Mouse (Mus musculus): Measurements from ENCODE around the gene Nfkbil1. TPM values are rescaled to one million over a fixed set of nuclear protein-coding genes. Genes with fewer than 3 reads are reported as not detected.

Nfkbil1 gene
- polyA plus RNA-seq (2014; fragmentation: Nextera tagmentation; extraction: Ambion mirVana) = 3.8 and 7.3 TPM in 2 replicates

DNA sequence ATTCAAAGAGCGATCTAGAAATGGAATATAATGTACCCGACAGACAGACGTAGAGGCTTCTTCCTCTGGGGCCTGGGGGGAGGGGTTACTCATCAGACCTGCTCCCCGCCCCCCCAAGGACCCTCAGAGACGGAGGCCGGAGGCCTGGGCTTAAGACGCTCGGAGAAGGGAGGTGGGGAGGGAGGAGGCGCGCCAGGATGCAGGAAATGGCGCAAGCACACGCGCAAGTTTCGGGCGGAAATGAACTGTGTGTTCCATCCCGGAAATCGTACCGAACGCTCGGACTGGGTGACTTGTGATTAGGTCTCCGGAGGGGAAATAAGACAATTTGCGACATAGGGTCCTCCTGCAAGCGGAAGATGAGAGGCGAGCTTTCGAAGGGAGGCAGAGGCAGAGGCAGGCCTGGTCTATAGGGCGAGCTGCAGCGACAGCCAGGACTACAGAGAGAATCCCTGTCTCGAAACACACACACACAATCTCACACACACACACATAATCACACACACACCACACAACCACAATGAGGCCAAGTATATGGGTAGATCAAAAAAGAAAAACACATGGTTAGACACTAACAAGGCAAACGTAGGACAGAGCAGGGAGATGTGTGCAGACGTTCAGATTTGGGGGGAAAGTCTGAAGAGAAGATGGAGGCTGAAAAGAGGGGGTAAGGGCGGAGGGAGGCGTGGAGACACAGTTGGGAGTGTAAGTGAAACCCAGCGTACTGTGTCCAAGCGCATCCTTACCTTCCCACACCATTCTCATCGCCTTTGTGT lies at the start of gene Nfkbil1:
Gene Nfkbil1, minus strand, starts transcription at position 179 of the 776 bp plus-strand sequence.
- no peaks in the 10 kb centered on the region for H3K9me3 ChIP-seq (ENCODE audit: control insufficient read depth, low read length)
- WGBS = under 1% methylated on average over 35 of the region's 35 CpGs
- H3K4me2 ChIP-seq (ENCODE audit: low read length) = peak within 1 kb of the TSS; percentile 91
- no peaks in the 10 kb centered on the region for H3K27me3 ChIP-seq (ENCODE audit: control insufficient read depth, insufficient read depth, low read length)
- peaks cover 13% of the 10 kb centered on the region for H3K36me3 ChIP-seq (ENCODE audit: control insufficient read depth, insufficient read depth, low read length)
- DNase-seq (peak; percentile 96), ATAC-seq (ENCODE audit: low FRiP score, low TSS enrichment) (peak; percentile 77)
- peaks cover 20% of the 10 kb centered on the region for H3K4me1 ChIP-seq (ENCODE audit: control insufficient read depth, insufficient read depth, low read length)
- H3K9ac ChIP-seq (replicated peaks; ENCODE audit: low read length) = peak within 1 kb of the TSS; percentile 74
- H3K4me3 ChIP-seq (replicated peaks; ENCODE audit: low read depth, low read length) = peak within 1 kb of the TSS; percentile 52
- peak within 1 kb of the TSS; percentile 88 for H3K27ac ChIP-seq (replicated peaks; ENCODE audit: low read depth, low read length)

DNA sequence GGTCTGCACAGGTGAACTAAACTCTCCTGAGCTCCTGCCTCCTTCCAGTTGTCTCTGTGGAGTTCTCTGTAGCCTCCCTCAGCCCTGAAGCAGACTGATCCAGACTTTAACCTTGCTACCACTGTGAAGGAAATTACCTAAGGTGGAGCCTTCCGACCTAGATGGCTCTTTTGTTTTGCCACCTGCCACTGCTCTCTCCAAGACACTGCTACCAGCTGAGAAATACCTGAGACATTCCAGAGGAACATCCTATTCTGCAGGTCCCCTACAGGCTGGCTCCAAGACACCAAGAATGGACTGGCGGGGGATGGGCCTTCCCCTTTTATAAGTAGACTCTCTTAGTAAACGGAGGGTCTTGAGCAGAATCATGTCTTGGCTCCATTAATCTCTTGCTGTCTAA lies 44.7 kb upstream of the Nfkbil1 start:
- H3K27me3 ChIP-seq (ENCODE audit: control insufficient read depth, insufficient read depth, low read length) = peaks cover 10% of the 10 kb centered on the region; the same call in 1 of the 2 replicates
- H3K4me3 ChIP-seq (replicated peaks; ENCODE audit: low read depth, low read length) = no peak overlapping the region
- no peak for DNase-seq
- no peak overlapping the region for H3K27ac ChIP-seq (replicated peaks; ENCODE audit: low read depth, low read length)
- H3K9ac ChIP-seq (replicated peaks; ENCODE audit: low read length) = no peak overlapping the region
- no peaks in the 10 kb centered on the region for H3K36me3 ChIP-seq (ENCODE audit: control insufficient read depth, insufficient read depth, low read length)
- no peak overlapping the region for H3K4me2 ChIP-seq (ENCODE audit: low read length)
- WGBS = 79% methylated on average over 3 of the region's 3 CpGs
- H3K9me3 ChIP-seq (ENCODE audit: control insufficient read depth, low read length) = no peaks in the 10 kb centered on the region
- H3K4me1 ChIP-seq (ENCODE audit: control insufficient read depth, insufficient read depth, low read length) = no peaks in the 10 kb centered on the region
- ATAC-seq (ENCODE audit: low FRiP score, low TSS enrichment) = no peak

DNA sequence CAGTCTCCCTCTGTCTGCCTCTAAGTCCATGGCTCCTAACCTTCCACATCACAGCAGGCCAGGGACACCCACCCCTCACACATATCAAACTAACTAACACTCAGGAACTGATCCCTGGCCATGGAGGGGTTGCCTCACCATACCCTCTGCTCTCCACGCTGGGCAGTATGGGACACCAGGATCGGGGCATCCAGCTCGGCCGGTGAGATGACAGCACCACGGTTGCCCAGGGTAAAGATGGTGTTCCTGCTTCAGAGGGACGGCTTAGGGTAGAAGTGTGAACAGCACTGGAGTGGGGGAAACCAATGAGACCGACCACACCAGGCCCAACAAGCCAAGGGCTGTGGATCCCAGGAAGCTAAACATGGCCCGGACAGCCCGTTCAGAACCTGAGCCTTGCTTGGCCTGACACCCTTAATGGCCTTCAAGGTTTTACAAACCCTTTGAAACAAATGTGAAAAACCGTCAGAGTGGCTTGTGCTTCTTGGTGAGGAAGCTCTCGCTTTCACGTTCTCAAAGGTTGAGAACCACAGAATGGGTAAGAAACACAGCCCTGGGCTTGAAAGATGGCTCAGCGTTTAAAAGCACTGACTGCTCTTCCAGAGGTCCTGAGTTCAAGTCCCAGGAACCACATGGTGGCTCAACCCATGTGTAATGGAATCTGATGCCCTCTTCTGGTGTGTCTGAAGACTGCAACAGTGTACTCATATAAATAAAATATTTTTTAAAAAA lies 43.5 kb upstream of the Nfkbil1 start:
- DNase-seq (no peak), ATAC-seq (ENCODE audit: low FRiP score, low TSS enrichment) (no peak)
- no peak overlapping the region for H3K9ac ChIP-seq (replicated peaks; ENCODE audit: low read length)
- H3K4me1 ChIP-seq (ENCODE audit: control insufficient read depth, insufficient read depth, low read length) = no peaks in the 10 kb centered on the region
- H3K36me3 ChIP-seq (ENCODE audit: control insufficient read depth, insufficient read depth, low read length) = no peaks in the 10 kb centered on the region
- no peak overlapping the region for H3K4me2 ChIP-seq (ENCODE audit: low read length)
- no peaks in the 10 kb centered on the region for H3K9me3 ChIP-seq (ENCODE audit: control insufficient read depth, low read length)
- no peak overlapping the region for H3K27ac ChIP-seq (replicated peaks; ENCODE audit: low read depth, low read length)
- peaks cover 10% of the 10 kb centered on the region; the same call in 1 of the 2 replicates for H3K27me3 ChIP-seq (ENCODE audit: control insufficient read depth, insufficient read depth, low read length)
- 93% methylated on average over 13 of the region's 13 CpGs for WGBS
- no peak overlapping the region for H3K4me3 ChIP-seq (replicated peaks; ENCODE audit: low read depth, low read length)

DNA sequence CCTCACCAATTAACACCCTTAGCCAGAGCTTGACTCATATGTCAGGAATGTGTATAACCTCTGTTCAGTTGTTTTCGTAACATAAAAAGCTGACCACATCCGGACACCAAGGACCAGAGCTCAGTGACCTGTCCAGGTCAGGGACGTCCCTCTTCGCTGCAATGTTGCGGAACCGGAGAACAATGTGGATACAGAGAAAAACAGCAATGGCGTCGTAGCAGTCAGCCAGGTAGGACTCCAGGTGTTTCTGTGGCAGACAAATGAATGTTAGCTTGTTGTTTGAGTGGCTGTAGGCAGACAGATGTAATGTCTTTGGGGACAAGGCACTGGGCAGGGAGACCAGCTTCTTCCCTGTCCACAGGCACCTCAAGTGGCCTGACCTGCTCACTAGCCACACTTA lies 42.5 kb upstream of the Nfkbil1 start:
- Histone ChIP-seq H3K9ac (replicated peaks; ENCODE audit: low read length) (no peak overlapping the region), H3K27me3 (ENCODE audit: control insufficient read depth, insufficient read depth, low read length) (peaks cover 10% of the 10 kb centered on the region; the same call in 1 of the 2 replicates), H3K36me3 (ENCODE audit: control insufficient read depth, insufficient read depth, low read length) (no peaks in the 10 kb centered on the region), H3K4me2 (ENCODE audit: low read length) (no peak overlapping the region), H3K9me3 (ENCODE audit: control insufficient read depth, low read length) (no peaks in the 10 kb centered on the region), H3K4me3 (replicated peaks; ENCODE audit: low read depth, low read length) (no peak overlapping the region), H3K27ac (replicated peaks; ENCODE audit: low read depth, low read length) (no peak overlapping the region), H3K4me1 (ENCODE audit: control insufficient read depth, insufficient read depth, low read length) (no peaks in the 10 kb centered on the region)
- ATAC-seq (ENCODE audit: low FRiP score, low TSS enrichment) = no peak
- 88% methylated on average over 8 of the region's 8 CpGs for WGBS
- no peak for DNase-seq

DNA sequence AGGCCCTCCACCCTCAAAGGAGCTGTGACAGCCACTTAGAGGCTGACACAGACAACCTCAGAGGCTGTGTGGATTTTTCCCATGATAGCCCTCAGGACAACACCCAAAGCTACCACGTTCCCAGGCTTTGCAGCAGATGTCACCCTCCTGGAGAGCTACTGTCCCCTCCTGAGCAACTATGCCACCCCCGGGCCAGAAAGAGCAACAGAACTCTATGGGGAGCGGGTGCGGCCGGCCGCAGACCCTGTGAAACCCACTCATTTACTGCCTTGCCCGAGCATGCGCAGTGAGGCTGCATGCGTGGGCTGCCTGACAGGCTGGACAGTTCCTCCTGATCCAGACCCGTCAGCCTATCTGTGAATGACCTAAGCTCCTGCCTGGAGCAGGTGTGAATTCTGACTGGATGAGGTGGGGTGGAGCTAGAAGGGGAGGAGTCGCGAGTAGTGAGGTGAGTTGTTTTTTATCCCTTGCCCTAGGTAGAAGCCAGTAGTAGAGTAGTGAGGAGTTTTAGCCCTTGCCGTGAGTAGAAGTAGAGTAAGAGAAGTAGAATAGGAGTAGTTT lies 40.8 kb upstream of the Nfkbil1 start:
- Histone ChIP-seq H3K4me3 (replicated peaks; ENCODE audit: low read depth, low read length) (0 out of 2 replicates have a peak overlapping the region, but pooled peaks have one; percentile 3), H3K9me3 (ENCODE audit: control insufficient read depth, low read length) (no peaks in the 10 kb centered on the region), H3K9ac (replicated peaks; ENCODE audit: low read length) (no peak overlapping the region), H3K27me3 (ENCODE audit: control insufficient read depth, insufficient read depth, low read length) (peaks cover 10% of the 10 kb centered on the region; the same call in 1 of the 2 replicates), H3K4me1 (ENCODE audit: control insufficient read depth, insufficient read depth, low read length) (no peaks in the 10 kb centered on the region), H3K27ac (replicated peaks; ENCODE audit: low read depth, low read length) (no peak overlapping the region), H3K36me3 (ENCODE audit: control insufficient read depth, insufficient read depth, low read length) (no peaks in the 10 kb centered on the region), H3K4me2 (ENCODE audit: low read length) (peak overlapping the region; percentile 30; the same call in 1 of the 2 replicates)
- WGBS = 22% methylated on average over 13 of the region's 13 CpGs
- ATAC-seq (ENCODE audit: low FRiP score, low TSS enrichment) (no peak), DNase-seq (no peak)

DNA sequence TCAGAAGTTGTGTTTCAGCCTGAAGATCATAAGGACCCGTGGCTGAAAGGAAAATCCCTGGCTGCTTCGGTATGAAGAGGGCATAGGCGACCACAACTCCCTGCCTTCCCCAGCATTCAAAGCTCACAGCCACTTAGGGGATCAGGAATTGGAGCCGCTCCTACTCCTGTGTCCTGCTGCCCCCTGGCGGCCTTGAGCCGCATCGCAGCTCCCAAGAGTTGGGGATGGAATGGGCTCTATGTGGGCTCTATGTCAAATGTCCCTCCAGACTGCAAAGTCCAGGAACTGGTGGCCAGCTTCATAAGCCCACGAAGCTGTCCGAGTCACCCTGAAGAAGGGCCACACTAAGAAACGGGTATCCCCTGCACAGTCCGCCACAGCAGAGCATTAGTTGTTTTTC lies 39.2 kb upstream of the Nfkbil1 start:
- Histone ChIP-seq H3K4me3 (replicated peaks; ENCODE audit: low read depth, low read length) (no peak overlapping the region), H3K9me3 (ENCODE audit: control insufficient read depth, low read length) (no peaks in the 10 kb centered on the region), H3K9ac (replicated peaks; ENCODE audit: low read length) (no peak overlapping the region), H3K4me1 (ENCODE audit: control insufficient read depth, insufficient read depth, low read length) (no peaks in the 10 kb centered on the region), H3K4me2 (ENCODE audit: low read length) (no peak overlapping the region), H3K27me3 (ENCODE audit: control insufficient read depth, insufficient read depth, low read length) (peaks cover 10% of the 10 kb centered on the region; the same call in 1 of the 2 replicates), H3K27ac (replicated peaks; ENCODE audit: low read depth, low read length) (no peak overlapping the region), H3K36me3 (ENCODE audit: control insufficient read depth, insufficient read depth, low read length) (no peaks in the 10 kb centered on the region)
- ATAC-seq (ENCODE audit: low FRiP score, low TSS enrichment) (no peak), DNase-seq (peak; percentile 91)
- 6% methylated on average over 11 of the region's 11 CpGs for WGBS

DNA sequence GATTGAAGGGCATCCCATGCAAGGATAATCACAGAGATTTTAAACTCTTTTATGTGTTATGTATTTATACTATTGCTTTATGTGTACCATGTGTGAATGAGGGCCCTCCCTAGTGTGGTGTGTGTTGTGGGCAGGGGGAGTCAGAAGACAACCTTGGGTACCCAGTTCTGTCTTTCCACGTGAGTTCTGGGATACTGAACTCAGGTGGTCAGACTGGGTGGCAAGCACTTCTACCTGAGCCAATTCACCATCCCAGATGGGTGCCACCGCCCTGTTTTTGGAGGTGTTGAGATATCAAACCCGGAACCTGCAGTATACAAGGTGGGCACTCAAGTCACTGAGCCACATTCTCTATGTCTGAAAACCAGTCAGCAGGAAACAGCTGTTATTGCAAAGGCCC lies 36.7 kb upstream of the Nfkbil1 start:
- WGBS = 68% methylated on average over 3 of the region's 3 CpGs
- H3K9me3 ChIP-seq (ENCODE audit: control insufficient read depth, low read length) = no peaks in the 10 kb centered on the region
- H3K27ac ChIP-seq (replicated peaks; ENCODE audit: low read depth, low read length) = no peak overlapping the region
- no peaks in the 10 kb centered on the region for H3K4me1 ChIP-seq (ENCODE audit: control insufficient read depth, insufficient read depth, low read length)
- ATAC-seq (ENCODE audit: low FRiP score, low TSS enrichment) = no peak
- peaks cover 10% of the 10 kb centered on the region; the same call in 1 of the 2 replicates for H3K27me3 ChIP-seq (ENCODE audit: control insufficient read depth, insufficient read depth, low read length)
- H3K9ac ChIP-seq (replicated peaks; ENCODE audit: low read length) = no peak overlapping the region
- H3K4me2 ChIP-seq (ENCODE audit: low read length) = no peak overlapping the region
- no peak for DNase-seq
- no peaks in the 10 kb centered on the region for H3K36me3 ChIP-seq (ENCODE audit: control insufficient read depth, insufficient read depth, low read length)
- H3K4me3 ChIP-seq (replicated peaks; ENCODE audit: low read depth, low read length) = no peak overlapping the region

DNA sequence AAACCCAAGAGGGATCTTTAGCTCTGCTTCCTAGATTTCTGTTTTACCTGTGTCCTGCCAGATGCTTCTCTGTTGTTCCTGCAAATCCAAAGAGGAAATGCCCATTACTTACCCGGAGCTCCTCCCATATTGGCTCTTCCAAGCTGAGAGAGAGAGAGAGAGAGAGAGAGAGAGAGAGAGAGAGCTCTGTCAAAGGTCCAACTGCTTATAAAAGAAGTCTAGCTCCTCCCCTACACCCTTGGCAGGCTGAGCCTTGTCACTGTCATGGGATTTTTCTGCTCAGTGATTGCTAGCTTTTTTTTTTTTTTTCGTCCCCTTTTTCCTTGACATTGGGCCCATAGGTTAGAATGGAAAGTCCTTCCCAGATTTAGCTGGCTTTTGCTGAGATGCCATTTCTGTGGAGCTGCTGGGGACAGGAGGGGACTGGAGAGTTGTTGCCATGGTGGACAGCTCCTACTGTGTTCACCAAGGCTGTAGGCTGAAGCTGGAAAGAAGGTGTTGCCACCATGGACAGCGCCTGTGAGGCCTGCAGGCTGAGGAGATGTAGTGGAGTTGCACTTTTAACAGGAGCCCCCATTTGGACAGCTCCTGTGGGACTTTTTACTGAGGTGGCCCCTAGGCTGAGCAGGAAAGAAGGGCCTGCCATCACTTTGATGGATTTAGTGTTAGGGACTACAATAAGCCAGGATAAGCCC lies 34.2 kb upstream of the Nfkbil1 start:
- WGBS = 26% methylated on average over 3 of the region's 3 CpGs

More for the DNA sequence above, 34.2 kb upstream of the Nfkbil1 start:
- DNase-seq = no peak
- H3K27me3 ChIP-seq (ENCODE audit: control insufficient read depth, insufficient read depth, low read length) = no peaks in the 10 kb centered on the region
- H3K4me1 ChIP-seq (ENCODE audit: control insufficient read depth, insufficient read depth, low read length) = no peaks in the 10 kb centered on the region
- no peaks in the 10 kb centered on the region for H3K36me3 ChIP-seq (ENCODE audit: control insufficient read depth, insufficient read depth, low read length)
- H3K9ac ChIP-seq (replicated peaks; ENCODE audit: low read length) = no peak overlapping the region
- ATAC-seq (ENCODE audit: low FRiP score, low TSS enrichment) = no peak
- H3K4me2 ChIP-seq (ENCODE audit: low read length) = no peak overlapping the region
- no peak overlapping the region for H3K4me3 ChIP-seq (replicated peaks; ENCODE audit: low read depth, low read length)
- no peaks in the 10 kb centered on the region for H3K9me3 ChIP-seq (ENCODE audit: control insufficient read depth, low read length)
- H3K27ac ChIP-seq (replicated peaks; ENCODE audit: low read depth, low read length) = no peak overlapping the region

All from midbrain, embryonic 14.5 days (tissue).